Mouse (Mus musculus) forebrain, embryonic 11.5 days (tissue): ENCODE measurements around the gene Ephb4. TPM values are rescaled to one million over a fixed set of nuclear protein-coding genes. Genes with fewer than 3 reads are reported as not detected.
A peak's percentile ranks its signal among the peaks of the same experiment; 100 is the strongest.

Experiments
- ATAC-seq: fragments of 200-750 bp; cut with Nextera tagmentation; replicated peaks from 2 replicates; pipeline ENCODE4 v1.8.0; 2017; ENCODE audit warnings: moderate TSS enrichment; ENCODE audit not compliant: low FRiP score
- DNase-seq: peaks from one replicate; pipeline ENCODE4 v3.0.0-alpha.2; 2017; ENCODE audit warnings: low spot score
- H3K27ac ChIP-seq: fragments of 300-500 bp; sonication (generic); 2 replicates; pipeline ENCODE4 v1.5.1; 2014; ENCODE audit warnings: low read depth, low read length
- H3K27me3 ChIP-seq: fragments of 300-500 bp; sonication (generic); 2 replicates; pipeline ENCODE4 v1.6.1; 2014; ENCODE audit warnings: mild to moderate bottlenecking, low read length, mixed read lengths; ENCODE audit not compliant: control insufficient read depth, insufficient read depth
- H3K36me3 ChIP-seq: fragments of 300-500 bp; sonication (generic); 2 replicates; pipeline ENCODE4 v1.6.1; 2014; ENCODE audit warnings: mild to moderate bottlenecking, low read length, moderate library complexity, mixed read lengths; ENCODE audit not compliant: control insufficient read depth, insufficient read depth
- H3K4me1 ChIP-seq: fragments of 300-500 bp; sonication (generic); replicated peaks from 2 replicates; pipeline ENCODE4 v1.6.1; 2014; ENCODE audit warnings: low read length, mixed read lengths; ENCODE audit not compliant: control insufficient read depth, insufficient read depth
- H3K4me2 ChIP-seq: fragments of 300-500 bp; sonication (generic); 2 replicates; pipeline ENCODE4 v1.6.1; 2014; ENCODE audit warnings: low read depth, mild to moderate bottlenecking, low read length, moderate library complexity, mixed read lengths; ENCODE audit not compliant: severe bottlenecking
- H3K4me3 ChIP-seq: fragments of 300-500 bp; sonication (generic); 2 replicates; pipeline ENCODE4 v1.5.1; 2014; ENCODE audit warnings: low read depth, low read length
- H3K9ac ChIP-seq: fragments of 300-500 bp; sonication (generic); 2 replicates; pipeline ENCODE4 v1.6.1; 2014; ENCODE audit warnings: low read length
- H3K9me3 ChIP-seq: fragments of 300-500 bp; sonication (generic); 2 replicates; pipeline ENCODE4 v1.6.1; 2016; ENCODE audit warnings: low read length, mixed read lengths; ENCODE audit not compliant: control insufficient read depth
- WGBS: fragments of 180-500 bp; shearing (Covaris S2); extraction: QIAGEN DNeasy Blood & Tissue Kit; methylation state at CpG from one replicate; pipeline ENCODE4 v1.1.7; 2014; 5-methylcytosine and 5-hydroxymethylcytosine counted together
- polyA plus RNA-seq: library from polyadenylated mRNA; unstranded; fragments of >200 nt; fragmentation: Nextera tagmentation; extraction: Ambion mirVana; gene quantifications from 2 replicates; pipeline ENCODE4 v1.2.1, GENCODE M21; 2014

Ephb4 gene
- polyA plus RNA-seq, 1 experiment from 2014 or later: 34.6 TPM

- H3K27me3 ChIP-seq: no peaks in the 10 kb centered on the region
- peak overlapping the region; percentile 61 for H3K4me3 ChIP-seq
- DNase-seq (no peak), ATAC-seq (peak; percentile 29; the same call in 1 of the 2 replicates)
- H3K36me3 ChIP-seq: no peaks in the 10 kb centered on the region
- WGBS: 19% methylated on average over 15 of the region's 15 CpGs
- peaks cover 2% of the 10 kb centered on the region; the same call in 1 of the 2 replicates for H3K4me1 ChIP-seq
- H3K4me2 ChIP-seq: peak overlapping the region; percentile 96
- peak overlapping the region; percentile 80 for H3K9ac ChIP-seq
- H3K27ac ChIP-seq: 0 out of 2 replicates have a peak overlapping the region, but pooled peaks have one; percentile 37
- H3K9me3 ChIP-seq: no peaks in the 10 kb centered on the region
These were observed 16.9 kb upstream of the Ephb4 start for GRCm38 (mm10) chr5:137332857-137333511.

DNA sequence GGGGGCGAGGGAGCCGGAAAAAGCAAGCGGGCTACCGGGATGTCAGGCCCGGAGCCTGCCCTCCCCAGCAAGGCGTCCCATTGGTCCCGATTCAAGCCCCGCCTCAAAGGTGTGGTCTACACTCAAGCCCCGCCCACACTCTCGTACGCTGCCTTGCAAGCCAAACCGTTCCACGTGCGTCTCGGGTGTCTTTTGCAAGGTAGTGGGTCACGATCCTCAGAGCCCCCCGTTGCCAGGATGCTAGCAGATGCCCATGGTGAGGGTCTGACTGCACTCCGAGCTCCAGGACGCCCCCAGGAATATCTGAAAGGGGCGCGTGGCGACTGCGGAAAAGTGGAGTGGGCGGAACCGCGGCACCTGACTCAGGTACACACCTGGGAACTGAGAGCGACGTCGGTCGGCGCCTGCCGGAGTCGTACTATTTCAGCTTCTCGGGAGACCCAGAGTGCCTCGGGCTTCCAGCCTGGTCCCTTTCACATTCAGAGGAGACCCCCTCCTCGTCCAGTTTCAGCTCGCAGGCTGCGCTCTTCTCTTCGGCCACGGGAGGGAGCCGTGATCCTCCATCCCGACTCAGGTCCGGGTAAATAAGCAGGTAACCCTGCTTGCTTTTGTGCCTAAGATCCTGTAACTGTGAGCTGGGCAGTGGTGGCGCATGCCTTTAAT, 16.3 kb upstream of the Ephb4 start, which contains the start of gene Slc12a9:
TSS of gene Slc12a9 (minus strand) at position 86 of the 663 bp plus-strand sequence.
- under 1% methylated on average over 44 of the region's 44 CpGs for WGBS
- DNase-seq (peak; percentile 94), ATAC-seq (peak; percentile 94)
- H3K27ac ChIP-seq: 0 out of 2 replicates have a peak within 1 kb of the TSS, but pooled peaks have one; percentile 37
- H3K36me3 ChIP-seq: no peaks in the 10 kb centered on the region
- H3K9ac ChIP-seq: peak within 1 kb of the TSS; percentile 80
- H3K9me3 ChIP-seq: no peaks in the 10 kb centered on the region
- no peaks in the 10 kb centered on the region for H3K27me3 ChIP-seq
- peak within 1 kb of the TSS; percentile 96 for H3K4me2 ChIP-seq
- peak within 1 kb of the TSS; percentile 61 for H3K4me3 ChIP-seq
- peaks cover 2% of the 10 kb centered on the region; the same call in 1 of the 2 replicates for H3K4me1 ChIP-seq

GRCm38 (mm10) chr5:137334317-137334716, 15.6 kb upstream of the Ephb4 start:
- WGBS: 68% methylated on average over 10 of the region's 10 CpGs
- H3K4me3 ChIP-seq: no peak overlapping the region
- ATAC-seq (no peak), DNase-seq (no peak)
- no peaks in the 10 kb centered on the region for H3K36me3 ChIP-seq
- no peak overlapping the region for H3K27ac ChIP-seq
- H3K4me2 ChIP-seq: no peak overlapping the region
- no peaks in the 10 kb centered on the region for H3K9me3 ChIP-seq
- peaks cover 6% of the 10 kb centered on the region for H3K4me1 ChIP-seq
- H3K27me3 ChIP-seq: no peaks in the 10 kb centered on the region
- no peak overlapping the region for H3K9ac ChIP-seq

DNA sequence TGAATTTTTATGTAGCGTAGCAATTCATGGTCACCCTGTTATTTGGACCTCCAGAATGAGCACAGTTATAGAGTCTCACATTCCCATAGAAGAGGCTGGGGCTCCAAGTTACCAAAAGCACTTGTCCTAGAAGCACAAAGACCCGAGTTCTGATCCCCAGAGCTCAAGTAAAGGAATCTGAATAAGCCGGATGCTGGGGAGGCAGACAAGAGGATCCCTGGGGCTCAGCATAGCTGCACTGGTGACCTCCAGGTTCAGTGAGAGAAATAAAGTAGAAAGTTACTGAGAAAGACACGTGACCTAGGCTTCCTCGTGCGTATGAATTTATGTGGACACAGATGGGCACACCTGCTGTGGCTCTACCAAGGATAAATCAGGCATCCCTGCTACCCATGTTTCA, 14.8 kb upstream of the Ephb4 start:
- WGBS: 72% methylated on average over 6 of the region's 6 CpGs
- Histone ChIP-seq H3K4me3 (no peak overlapping the region), H3K4me2 (no peak overlapping the region), H3K27me3 (no peaks in the 10 kb centered on the region), H3K36me3 (no peaks in the 10 kb centered on the region), H3K27ac (no peak overlapping the region), H3K9me3 (no peaks in the 10 kb centered on the region), H3K4me1 (peaks cover 12% of the 10 kb centered on the region), H3K9ac (no peak overlapping the region)
- DNase-seq (no peak), ATAC-seq (no peak)

- no peak overlapping the region for H3K27ac ChIP-seq
- H3K9ac ChIP-seq: no peak overlapping the region
- 64% methylated on average over 8 of the region's 8 CpGs for WGBS
These were observed 12.7 kb upstream of the Ephb4 start for GRCm38 (mm10) chr5:137337190-137337589.

GRCm38 (mm10) chr5:137338256-137338655, 11.7 kb upstream of the Ephb4 start:
- Histone ChIP-seq H3K36me3 (no peaks in the 10 kb centered on the region), H3K27ac (0 out of 2 replicates have a peak overlapping the region, but pooled peaks have one; percentile 37), H3K9me3 (no peaks in the 10 kb centered on the region), H3K9ac (peak overlapping the region; percentile 50), H3K27me3 (no peaks in the 10 kb centered on the region), H3K4me2 (peak overlapping the region; percentile 78), H3K4me1 (peaks cover 11% of the 10 kb centered on the region), H3K4me3 (peak overlapping the region; percentile 30)
- ATAC-seq (peak; percentile 79), DNase-seq (peak; percentile 92)
- 1% methylated on average over 19 of the region's 19 CpGs for WGBS

More at GRCm38 (mm10) chr5:137337190-137337589, 12.7 kb upstream of the Ephb4 start:
- no peak overlapping the region for H3K4me3 ChIP-seq
- peaks cover 12% of the 10 kb centered on the region for H3K4me1 ChIP-seq
- H3K27me3 ChIP-seq: no peaks in the 10 kb centered on the region
- DNase-seq (no peak), ATAC-seq (no peak)
- no peaks in the 10 kb centered on the region for H3K36me3 ChIP-seq
- no peaks in the 10 kb centered on the region for H3K9me3 ChIP-seq
- H3K4me2 ChIP-seq: no peak overlapping the region

GRCm38 (mm10) chr5:137338663-137339289, 11.1 kb upstream of the Ephb4 start:
- 1% methylated on average over 11 of the region's 11 CpGs for WGBS
- H3K9me3 ChIP-seq: no peaks in the 10 kb centered on the region
- DNase-seq (no peak), ATAC-seq (peak; percentile 21; the same call in 1 of the 2 replicates)
- 0 out of 2 replicates have a peak overlapping the region, but pooled peaks have one; percentile 37 for H3K27ac ChIP-seq
- H3K4me2 ChIP-seq: peak overlapping the region; percentile 78
- peak overlapping the region; percentile 30 for H3K4me3 ChIP-seq
- H3K9ac ChIP-seq: peak overlapping the region; percentile 50
- H3K27me3 ChIP-seq: no peaks in the 10 kb centered on the region
- peaks cover 11% of the 10 kb centered on the region for H3K4me1 ChIP-seq
- no peaks in the 10 kb centered on the region for H3K36me3 ChIP-seq

GRCm38 (mm10) chr5:137339290-137339979, 10.5 kb upstream of the Ephb4 start:
- DNase-seq (no peak), ATAC-seq (peak; percentile 54)
- H3K4me1 ChIP-seq: peaks cover 11% of the 10 kb centered on the region
- H3K4me3 ChIP-seq: peak overlapping the region; percentile 30
- WGBS: 4% methylated on average over 22 of the region's 22 CpGs
- H3K4me2 ChIP-seq: peak overlapping the region; percentile 78
- H3K27ac ChIP-seq: peak overlapping the region; percentile 10; the same call in 1 of the 2 replicates
- H3K9me3 ChIP-seq: no peaks in the 10 kb centered on the region
- H3K36me3 ChIP-seq: no peaks in the 10 kb centered on the region
- peak overlapping the region; percentile 50 for H3K9ac ChIP-seq
- no peaks in the 10 kb centered on the region for H3K27me3 ChIP-seq
